Mouse (Mus musculus): ENCODE data around the gene Gna13. TPM values are rescaled to one million over a fixed set of nuclear protein-coding genes. Genes with fewer than 3 reads are reported as not detected.

Gna13 gene
- 20.7 and 20.9 TPM in 2 replicates for polyA plus RNA-seq (2016; fragmentation: Nextera tagmentation; extraction: Ambion mirVana)

DNA sequence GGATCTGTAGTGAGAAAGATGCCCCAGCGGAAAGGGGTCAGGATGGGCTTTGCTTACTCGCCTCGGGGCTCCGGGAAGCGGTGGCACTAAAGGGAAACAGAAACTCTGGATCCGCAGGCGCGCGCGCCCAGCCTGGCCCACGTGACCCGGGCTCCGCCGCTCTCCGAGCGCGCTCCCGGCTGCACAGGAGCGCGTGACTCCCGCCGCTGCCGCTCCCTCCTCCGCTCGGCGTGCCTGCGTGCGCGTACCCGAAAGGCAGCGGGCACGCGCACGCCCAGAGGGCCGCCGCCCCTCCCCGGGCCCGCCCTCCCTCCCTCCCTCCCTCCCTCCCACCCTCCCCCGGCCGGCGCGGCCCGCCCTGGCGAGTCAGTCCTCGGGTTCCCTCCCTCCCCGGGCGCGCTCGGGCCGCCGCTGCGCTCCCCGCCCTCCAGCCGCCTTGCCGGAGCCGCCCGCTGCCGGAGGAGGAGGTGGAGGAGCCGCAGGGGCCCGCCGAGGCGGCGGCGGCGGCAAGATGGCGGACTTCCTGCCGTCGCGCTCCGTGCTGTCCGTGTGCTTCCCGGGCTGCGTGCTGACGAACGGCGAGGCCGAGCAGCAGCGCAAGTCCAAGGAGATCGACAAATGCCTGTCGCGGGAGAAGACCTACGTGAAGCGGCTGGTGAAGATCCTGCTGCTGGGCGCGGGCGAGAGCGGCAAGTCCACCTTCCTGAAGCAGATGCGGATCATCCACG, at the start of gene Gna13:
Gna13 (plus strand) TSS at position 369 of the 728 bp plus-strand sequence.
- H3K4me1 ChIP-seq = peaks cover 65% of the 10 kb centered on the region
- under 1% methylated on average over 62 of the region's 89 CpGs for WGBS

DNA sequence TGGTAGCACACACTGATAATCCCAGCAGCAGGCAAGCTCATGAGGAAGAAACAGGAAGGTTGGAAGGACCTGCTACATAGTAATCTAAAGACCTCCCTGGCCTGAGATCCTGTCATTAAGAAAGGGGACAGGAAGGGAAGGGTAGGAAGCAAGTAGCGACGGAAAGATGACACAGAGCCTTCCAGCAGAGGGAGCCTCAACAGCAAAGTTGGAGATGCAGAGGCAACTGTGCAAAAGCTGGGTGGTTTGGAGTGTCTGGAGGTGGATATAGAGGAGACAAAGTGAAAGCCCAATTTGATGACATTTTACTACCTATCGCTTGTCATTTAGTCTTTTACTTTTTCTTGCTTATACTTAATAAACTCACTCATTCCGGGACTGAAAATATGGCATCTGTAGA, 45.7 kb upstream of the Gna13 start:
- ATAC-seq (ENCODE audit: low FRiP score) = no peak
- WGBS = 41% methylated on average over 4 of the region's 4 CpGs

More for the DNA sequence above, at the start of gene Gna13:
- H3K27me3 ChIP-seq = peaks cover 18% of the 10 kb centered on the region
- ATAC-seq (ENCODE audit: low FRiP score) = peak; percentile 81
- peak within 1 kb of the TSS; percentile 93 for H3K9ac ChIP-seq
- H3K9me3 ChIP-seq = no peaks in the 10 kb centered on the region
- H3K36me3 ChIP-seq (replicated peaks) = peaks cover 23% of the 10 kb centered on the region
- peak within 1 kb of the TSS; percentile 87 for H3K4me3 ChIP-seq (replicated peaks)
- H3K4me2 ChIP-seq = peak within 1 kb of the TSS; percentile 84
- peak within 1 kb of the TSS; percentile 96 for H3K27ac ChIP-seq

DNA sequence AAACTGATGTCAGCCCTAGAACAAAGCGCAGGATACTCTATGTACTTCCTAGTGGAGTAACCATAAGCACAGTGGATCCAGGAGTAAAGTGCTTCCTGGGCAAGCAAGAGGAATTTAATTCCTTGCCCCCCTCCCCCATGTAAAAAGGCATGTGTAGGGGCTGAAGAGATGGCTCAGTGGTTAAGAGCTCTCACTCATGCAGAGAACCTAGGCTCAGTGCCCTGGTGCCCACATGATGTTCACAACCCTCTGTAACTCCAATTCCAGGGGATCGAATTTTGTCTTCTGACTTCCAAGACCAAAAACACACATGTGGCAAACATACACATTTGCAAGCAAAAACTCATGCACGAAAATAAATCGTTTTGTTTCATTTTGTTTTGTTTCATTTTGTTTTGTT, 43.2 kb upstream of the Gna13 start:
- Histone ChIP-seq H3K4me2 (no peak overlapping the region), H3K27ac (peak overlapping the region; percentile 87), H3K4me3 (replicated peaks) (no peak overlapping the region), H3K27me3 (peaks cover 15% of the 10 kb centered on the region), H3K9ac (no peak overlapping the region), H3K36me3 (replicated peaks) (no peaks in the 10 kb centered on the region), H3K9me3 (no peaks in the 10 kb centered on the region), H3K4me1 (peaks cover 5% of the 10 kb centered on the region; the same call in 1 of the 2 replicates)
- no peak for ATAC-seq (ENCODE audit: low FRiP score)
- WGBS = 89% methylated on average over 4 of the region's 4 CpGs

More for the DNA sequence above, 45.7 kb upstream of the Gna13 start:
- Histone ChIP-seq H3K27me3 (peaks cover 29% of the 10 kb centered on the region), H3K4me3 (replicated peaks) (no peak overlapping the region), H3K9ac (no peak overlapping the region), H3K9me3 (no peaks in the 10 kb centered on the region), H3K4me2 (no peak overlapping the region), H3K4me1 (peaks cover 5% of the 10 kb centered on the region; the same call in 1 of the 2 replicates), H3K36me3 (replicated peaks) (no peaks in the 10 kb centered on the region), H3K27ac (no peak overlapping the region)

DNA sequence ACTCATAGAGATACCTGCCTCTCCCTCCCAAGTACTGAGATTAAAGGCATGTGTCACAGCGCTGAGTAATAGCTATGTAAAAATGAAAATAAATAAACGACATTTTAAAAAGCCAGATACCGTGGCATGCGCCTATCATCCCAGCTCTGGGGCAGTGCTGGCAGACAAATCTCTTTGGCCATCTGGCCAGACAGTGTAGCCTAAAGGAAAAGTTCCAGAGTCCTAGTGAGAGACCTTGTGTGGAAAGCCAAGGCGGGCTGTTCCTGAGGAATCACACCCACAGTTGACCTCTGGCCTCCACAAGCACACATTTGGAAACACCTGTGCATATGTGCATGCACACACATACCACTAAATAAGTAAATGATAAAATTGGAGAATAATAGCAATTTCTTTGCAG, 42.7 kb upstream of the Gna13 start:
- H3K4me1 ChIP-seq = peaks cover 5% of the 10 kb centered on the region; the same call in 1 of the 2 replicates
- peaks cover 12% of the 10 kb centered on the region for H3K27me3 ChIP-seq
- H3K27ac ChIP-seq = peak overlapping the region; percentile 87
- no peak overlapping the region for H3K4me3 ChIP-seq (replicated peaks)
- no peaks in the 10 kb centered on the region for H3K9me3 ChIP-seq
- WGBS = 86% methylated on average over 5 of the region's 5 CpGs
- no peak overlapping the region for H3K9ac ChIP-seq
- peak; percentile 44; the same call in 1 of the 2 replicates for ATAC-seq (ENCODE audit: low FRiP score)
- H3K36me3 ChIP-seq (replicated peaks) = no peaks in the 10 kb centered on the region
- no peak overlapping the region for H3K4me2 ChIP-seq

DNA sequence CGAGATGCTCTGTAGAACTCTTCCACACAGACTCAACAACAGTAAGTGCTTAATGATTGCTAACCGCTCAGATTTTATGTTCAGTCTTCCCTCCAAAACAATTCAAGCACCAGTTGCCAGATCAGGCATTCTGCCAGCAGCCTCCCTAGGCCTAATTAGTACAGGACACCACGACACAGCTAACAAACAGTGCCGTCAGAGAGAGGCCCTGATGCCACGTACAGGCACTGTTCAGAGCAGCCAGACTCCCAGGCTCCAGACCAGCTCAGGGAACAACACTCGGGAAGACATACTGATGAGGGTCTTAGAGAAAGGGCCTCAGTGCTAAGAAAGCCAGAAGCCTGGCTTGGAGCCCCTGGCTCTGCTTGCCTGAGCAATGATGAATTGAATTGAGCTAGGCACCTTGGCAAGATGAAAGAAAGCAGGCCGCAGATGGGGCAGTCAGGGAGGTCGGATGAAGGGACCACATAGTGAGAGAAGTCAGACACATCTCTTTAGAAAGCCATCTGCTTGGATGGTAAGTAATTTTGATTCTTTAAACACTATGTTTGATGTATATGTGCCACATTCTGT, 42.2 kb upstream of the Gna13 start:
- no peaks in the 10 kb centered on the region for H3K36me3 ChIP-seq (replicated peaks)
- no peak overlapping the region for H3K4me3 ChIP-seq (replicated peaks)
- H3K9ac ChIP-seq = no peak overlapping the region
- H3K27me3 ChIP-seq = peaks cover 7% of the 10 kb centered on the region; the same call in 1 of the 2 replicates
- 27% methylated on average over 8 of the region's 8 CpGs for WGBS
- no peak overlapping the region for H3K4me2 ChIP-seq
- H3K9me3 ChIP-seq = no peaks in the 10 kb centered on the region
- peak; percentile 95; the same call in 1 of the 2 replicates for ATAC-seq (ENCODE audit: low FRiP score)
- H3K27ac ChIP-seq = peak overlapping the region; percentile 87
- H3K4me1 ChIP-seq = peaks cover 5% of the 10 kb centered on the region; the same call in 1 of the 2 replicates

DNA sequence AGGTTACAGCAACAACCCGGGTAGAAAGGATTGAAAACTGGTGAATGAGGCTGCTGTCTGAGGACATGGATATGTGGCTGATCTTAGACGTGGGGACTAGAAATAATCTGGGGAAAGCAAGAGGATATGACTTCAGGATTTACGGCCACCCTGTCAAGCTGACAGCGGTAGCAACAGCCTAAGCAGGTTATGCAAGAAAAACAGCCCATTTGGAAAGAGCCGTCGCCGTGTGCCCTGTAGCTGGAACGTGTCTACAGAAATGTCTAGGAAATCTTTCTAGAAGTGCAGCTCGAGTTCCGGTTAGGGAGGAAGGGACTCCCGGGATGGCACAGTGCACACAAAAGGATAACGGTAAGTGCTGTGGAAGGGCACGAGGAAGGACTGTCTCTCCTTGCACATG, 36.4 kb upstream of the Gna13 start:
- H3K9me3 ChIP-seq = no peaks in the 10 kb centered on the region
- H3K27ac ChIP-seq = no peak overlapping the region
- no peak overlapping the region for H3K9ac ChIP-seq
- H3K4me2 ChIP-seq = no peak overlapping the region
- no peaks in the 10 kb centered on the region for H3K36me3 ChIP-seq (replicated peaks)
- H3K27me3 ChIP-seq = peaks cover 5% of the 10 kb centered on the region; the same call in 1 of the 2 replicates
- WGBS = 84% methylated on average over 13 of the region's 13 CpGs
- peaks cover 9% of the 10 kb centered on the region for H3K4me1 ChIP-seq
- H3K4me3 ChIP-seq (replicated peaks) = no peak overlapping the region
- ATAC-seq (ENCODE audit: low FRiP score) = no peak

DNA sequence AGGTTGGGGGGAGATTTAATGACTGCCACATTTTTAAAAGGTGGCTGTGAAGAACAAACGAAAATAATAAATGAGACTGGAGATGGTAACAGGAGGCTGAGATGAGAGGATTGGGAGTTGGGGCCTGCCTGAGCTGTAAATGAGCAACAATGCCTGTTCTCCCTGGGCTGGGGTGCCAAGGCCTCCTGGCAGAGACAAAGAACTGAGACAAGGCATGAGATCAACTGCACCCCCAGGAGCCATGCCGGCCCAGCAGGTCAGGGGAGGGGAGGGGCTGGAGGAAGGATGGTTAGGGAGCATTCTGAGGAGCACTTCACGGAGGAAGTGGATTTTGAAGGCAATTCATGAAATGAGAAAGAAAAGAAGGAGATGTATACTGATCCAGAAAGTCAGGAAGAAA, 35.2 kb upstream of the Gna13 start:
- no peak overlapping the region for H3K27ac ChIP-seq
- WGBS = 22% methylated on average over 3 of the region's 3 CpGs

DNA sequence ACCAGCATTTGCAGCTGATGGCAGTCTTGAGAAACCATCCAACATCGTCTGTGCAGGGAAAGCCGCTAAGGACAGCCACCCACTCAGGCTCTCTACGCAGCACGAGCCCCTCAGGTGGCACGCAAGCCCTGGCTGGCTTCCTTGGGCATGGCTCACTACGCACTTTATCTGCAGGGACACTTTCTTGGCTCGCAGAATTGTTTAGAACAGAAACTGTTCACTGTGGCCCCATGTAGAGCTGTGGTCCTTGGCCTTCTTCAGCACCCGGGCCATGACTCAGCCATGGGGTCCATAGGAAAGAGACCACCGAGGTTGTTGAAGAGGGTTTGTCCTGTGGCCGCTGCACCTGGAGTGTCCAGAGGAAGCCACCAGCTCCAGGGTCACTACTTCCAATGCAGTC, 34.7 kb upstream of the Gna13 start:
- peaks cover 5% of the 10 kb centered on the region; the same call in 1 of the 2 replicates for H3K27me3 ChIP-seq
- no peaks in the 10 kb centered on the region for H3K9me3 ChIP-seq
- H3K9ac ChIP-seq = no peak overlapping the region
- no peak overlapping the region for H3K27ac ChIP-seq
- 88% methylated on average over 10 of the region's 10 CpGs for WGBS
- ATAC-seq (ENCODE audit: low FRiP score) = no peak
- H3K36me3 ChIP-seq (replicated peaks) = no peaks in the 10 kb centered on the region
- H3K4me3 ChIP-seq (replicated peaks) = no peak overlapping the region
- peaks cover 14% of the 10 kb centered on the region for H3K4me1 ChIP-seq
- no peak overlapping the region for H3K4me2 ChIP-seq

More for the DNA sequence above, 35.2 kb upstream of the Gna13 start:
- Histone ChIP-seq H3K9ac (no peak overlapping the region), H3K9me3 (no peaks in the 10 kb centered on the region), H3K36me3 (replicated peaks) (no peaks in the 10 kb centered on the region), H3K4me3 (replicated peaks) (no peak overlapping the region), H3K4me2 (no peak overlapping the region), H3K4me1 (peaks cover 14% of the 10 kb centered on the region), H3K27me3 (peaks cover 5% of the 10 kb centered on the region; the same call in 1 of the 2 replicates)
- no peak for ATAC-seq (ENCODE audit: low FRiP score)

DNA sequence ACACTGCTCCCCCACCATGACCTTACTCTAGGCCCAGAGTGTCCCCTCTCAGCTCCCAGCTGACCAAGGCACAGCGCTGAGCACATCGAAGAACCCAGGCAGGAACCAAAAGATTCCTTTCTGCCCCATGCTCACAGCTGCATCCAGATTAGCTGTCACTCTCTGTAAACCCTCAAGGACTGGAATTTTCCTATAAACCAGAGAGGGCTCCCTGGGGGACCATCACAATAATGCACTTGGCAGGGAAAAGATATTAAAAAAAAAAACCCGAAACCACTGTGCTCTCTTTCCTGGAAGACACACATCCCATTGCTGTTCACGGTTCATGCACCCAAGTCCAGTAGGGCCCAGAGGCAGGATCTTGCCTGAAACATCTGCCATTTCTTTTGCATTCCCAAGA, 33.3 kb upstream of the Gna13 start:
- WGBS = 68% methylated on average over 4 of the region's 4 CpGs
- H3K4me3 ChIP-seq (replicated peaks) = no peak overlapping the region
- H3K9ac ChIP-seq = no peak overlapping the region
- H3K27ac ChIP-seq = no peak overlapping the region
- peaks cover 14% of the 10 kb centered on the region for H3K4me1 ChIP-seq
- H3K36me3 ChIP-seq (replicated peaks) = no peaks in the 10 kb centered on the region
- no peaks in the 10 kb centered on the region for H3K9me3 ChIP-seq
- no peak overlapping the region for H3K4me2 ChIP-seq
- peaks cover 5% of the 10 kb centered on the region; the same call in 1 of the 2 replicates for H3K27me3 ChIP-seq
- no peak for ATAC-seq (ENCODE audit: low FRiP score)

DNA sequence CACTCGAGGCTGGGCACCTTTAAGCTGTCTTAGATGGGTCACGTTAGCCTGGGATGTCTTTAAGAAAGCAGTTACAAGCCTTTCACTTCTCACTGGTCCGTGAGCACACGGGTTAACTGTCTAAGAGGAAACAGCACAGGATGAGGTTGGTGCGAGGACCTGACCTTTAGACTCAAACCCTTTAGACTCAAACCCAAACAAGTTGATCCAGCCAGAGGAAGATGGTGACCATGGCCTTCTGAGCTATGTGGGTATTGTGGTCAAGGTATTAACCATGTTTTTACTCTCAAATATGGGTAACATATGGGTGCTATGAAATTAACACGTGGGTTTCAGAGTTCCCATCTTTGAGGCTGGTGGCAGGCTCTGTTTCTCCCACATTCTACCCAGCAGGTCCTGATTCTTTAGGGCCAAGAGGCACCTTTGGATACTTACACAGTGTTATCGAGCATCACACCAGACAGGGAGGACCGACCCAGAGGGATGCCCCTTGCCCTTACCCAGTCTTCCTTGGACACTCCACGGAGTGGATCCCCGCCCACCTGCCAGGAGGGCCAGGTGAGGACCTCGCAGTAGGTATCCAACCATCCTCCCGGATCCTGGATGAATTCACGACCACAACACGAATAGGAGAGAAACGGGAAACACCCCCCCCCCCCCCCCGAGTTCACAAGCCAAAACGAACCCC, 31.8 kb upstream of the Gna13 start:
- H3K4me3 ChIP-seq (replicated peaks) = peak overlapping the region; percentile 15; the same call in 1 of the 2 replicates

DNA sequence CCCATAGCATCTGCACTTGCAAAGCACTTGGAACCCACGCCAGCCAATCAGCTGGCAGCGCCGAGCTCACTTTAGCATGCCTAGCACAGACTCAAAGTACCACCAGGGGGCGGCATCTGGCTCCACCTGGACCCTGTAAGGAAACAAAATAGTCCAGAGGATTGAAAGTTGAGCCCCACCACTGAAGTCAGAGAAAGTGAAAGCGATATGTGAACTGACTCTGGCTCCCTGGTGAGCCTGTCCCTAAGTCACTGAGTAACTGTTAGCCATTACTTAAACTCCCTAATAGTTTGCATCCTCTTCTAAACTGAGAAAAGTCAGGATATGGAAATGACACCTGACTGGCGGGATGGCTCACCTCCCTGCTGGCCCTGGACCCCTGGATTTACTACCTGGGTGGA, 31.2 kb upstream of the Gna13 start:
- 6% methylated on average over 6 of the region's 6 CpGs for WGBS
- Histone ChIP-seq H3K4me2 (peak overlapping the region; percentile 50), H3K9me3 (no peaks in the 10 kb centered on the region), H3K27me3 (peaks cover 5% of the 10 kb centered on the region; the same call in 1 of the 2 replicates), H3K9ac (no peak overlapping the region), H3K4me1 (peaks cover 14% of the 10 kb centered on the region), H3K4me3 (replicated peaks) (peak overlapping the region; percentile 15; the same call in 1 of the 2 replicates), H3K36me3 (replicated peaks) (no peaks in the 10 kb centered on the region), H3K27ac (no peak overlapping the region)
- ATAC-seq (ENCODE audit: low FRiP score) = peak; percentile 93

More for the DNA sequence above, 31.8 kb upstream of the Gna13 start:
- Histone ChIP-seq H3K4me1 (peaks cover 14% of the 10 kb centered on the region), H3K27ac (no peak overlapping the region), H3K9me3 (no peaks in the 10 kb centered on the region), H3K9ac (no peak overlapping the region), H3K27me3 (peaks cover 5% of the 10 kb centered on the region; the same call in 1 of the 2 replicates), H3K36me3 (replicated peaks) (no peaks in the 10 kb centered on the region), H3K4me2 (peak overlapping the region; percentile 50)
- 0 out of 2 replicates have a peak, but pooled peaks have one; percentile 61 for ATAC-seq (ENCODE audit: low FRiP score)
- 32% methylated on average over 17 of the region's 17 CpGs for WGBS

DNA sequence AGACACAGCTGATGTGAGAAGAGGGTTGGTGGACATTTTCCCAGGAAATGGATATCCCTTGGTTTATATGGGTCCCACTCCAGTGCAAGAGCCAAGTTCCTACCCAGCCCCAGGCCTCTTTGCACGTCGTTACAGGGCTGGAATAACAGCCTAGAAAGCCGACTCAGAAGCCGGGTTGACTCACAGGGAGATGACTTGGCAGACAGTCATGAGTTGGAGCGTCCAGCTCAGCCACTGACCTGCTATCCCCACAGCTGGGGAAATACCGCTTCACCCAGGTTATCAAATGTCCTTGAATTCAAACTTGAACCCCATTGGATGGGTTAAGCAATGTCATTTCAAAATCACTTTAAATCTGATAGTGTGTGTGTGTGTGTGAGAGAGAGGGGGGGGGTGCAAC, 29.9 kb upstream of the Gna13 start:
- no peak overlapping the region for H3K27ac ChIP-seq
- no peak overlapping the region for H3K4me2 ChIP-seq
- peaks cover 8% of the 10 kb centered on the region for H3K4me1 ChIP-seq
- no peaks in the 10 kb centered on the region for H3K9me3 ChIP-seq
- 80% methylated on average over 6 of the region's 6 CpGs for WGBS
- no peak for ATAC-seq (ENCODE audit: low FRiP score)
- H3K4me3 ChIP-seq (replicated peaks) = no peak overlapping the region
- no peaks in the 10 kb centered on the region; the same call in 1 of the 2 replicates for H3K27me3 ChIP-seq
- no peaks in the 10 kb centered on the region for H3K36me3 ChIP-seq (replicated peaks)
- H3K9ac ChIP-seq = no peak overlapping the region
